Mouse (Mus musculus): ENCODE data around the gene Ppp1r15a. TPM values are rescaled to one million over a fixed set of nuclear protein-coding genes. Genes with fewer than 3 reads are reported as not detected.
A peak's percentile ranks its signal among the peaks of the same experiment; 100 is the strongest.
"Not testable (repeated sequence)": the region's sequence is repeated elsewhere in the genome, so short reads cannot be mapped to it uniquely, and the experiment has no call there.

Gene Ppp1r15a
- total RNA-seq, 2 experiments from 2014 or later, result 25.5 to 28.5 TPM

DNA sequence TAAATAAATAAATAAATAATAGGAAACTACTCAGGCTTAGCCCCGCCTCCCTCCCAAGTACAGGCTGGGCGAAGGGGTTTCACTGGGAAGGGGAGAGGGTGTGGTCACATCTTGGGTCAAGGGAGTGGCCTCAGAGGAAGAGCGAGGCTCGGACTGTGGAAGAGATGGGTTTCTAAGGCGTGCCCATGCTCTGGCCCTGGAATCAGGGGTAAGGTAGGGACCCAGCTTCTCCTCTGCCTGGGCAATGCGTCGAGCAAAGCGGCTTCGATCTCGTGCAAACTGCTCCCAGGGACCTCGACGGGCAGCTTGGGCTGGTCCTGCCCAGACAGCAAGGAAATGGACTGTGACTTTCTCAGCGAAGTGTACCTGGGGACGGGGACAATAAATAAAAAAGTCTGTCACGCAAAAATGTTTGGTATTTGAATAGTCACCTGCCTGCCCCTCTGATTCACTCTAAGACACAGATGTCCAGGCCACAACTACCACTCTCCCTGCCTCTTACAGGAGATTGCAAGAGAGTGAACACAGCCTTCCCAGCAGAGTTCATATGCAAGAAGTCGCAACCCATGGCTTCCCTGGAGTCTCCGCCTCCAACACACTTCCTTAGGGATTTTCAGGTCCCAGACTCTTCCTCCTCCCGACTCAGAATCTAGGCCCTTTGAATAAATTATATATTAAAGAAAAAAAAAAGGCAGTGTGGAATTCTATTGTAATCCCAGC, 3.0 kb downstream of the Ppp1r15a start:
- intact Hi-C loops (cut with DNase I), result loop anchor here (5.0 kb wide), 1 partner anchor 46 kb away; no protein-coding TSS in a partner anchor
- no peak for DNase-seq (ENCODE audit: extremely low spot score in 1 of 2, low spot score in 2 of 2)

DNA sequence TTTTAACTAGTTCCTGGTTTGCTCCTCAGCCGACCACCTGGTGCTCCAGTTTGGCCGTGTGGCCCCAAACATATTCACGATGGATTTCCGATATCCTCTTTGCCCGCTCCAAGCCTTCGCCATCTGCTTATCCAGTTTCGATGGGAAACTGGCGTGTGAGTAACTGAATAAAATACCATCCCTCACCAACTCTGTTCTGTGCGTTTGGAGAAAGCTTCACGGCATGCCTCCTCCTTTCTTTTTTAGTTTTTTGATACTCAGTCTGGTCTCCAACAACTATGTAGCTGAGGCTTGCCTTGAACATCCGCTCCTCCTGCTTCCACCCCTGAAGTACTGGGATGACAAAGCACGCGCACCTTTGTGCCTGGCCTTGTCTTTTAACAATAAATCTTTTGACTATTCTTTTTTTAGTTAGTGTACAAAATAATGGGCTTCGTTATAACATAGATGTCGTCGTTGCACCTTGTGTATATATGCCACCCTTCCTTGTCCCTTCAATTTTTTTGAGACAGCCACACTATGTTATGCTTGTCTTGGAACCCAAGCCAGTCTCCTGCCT, 3.8 kb downstream of the Ppp1r15a start:
- intact Hi-C loops (cut with DNase I), result loop anchor here (5.0 kb wide), 1 partner anchor 45 kb away; no protein-coding TSS in a partner anchor
- no peak for DNase-seq (ENCODE audit: extremely low spot score in 1 of 2, low spot score in 2 of 2)

DNA sequence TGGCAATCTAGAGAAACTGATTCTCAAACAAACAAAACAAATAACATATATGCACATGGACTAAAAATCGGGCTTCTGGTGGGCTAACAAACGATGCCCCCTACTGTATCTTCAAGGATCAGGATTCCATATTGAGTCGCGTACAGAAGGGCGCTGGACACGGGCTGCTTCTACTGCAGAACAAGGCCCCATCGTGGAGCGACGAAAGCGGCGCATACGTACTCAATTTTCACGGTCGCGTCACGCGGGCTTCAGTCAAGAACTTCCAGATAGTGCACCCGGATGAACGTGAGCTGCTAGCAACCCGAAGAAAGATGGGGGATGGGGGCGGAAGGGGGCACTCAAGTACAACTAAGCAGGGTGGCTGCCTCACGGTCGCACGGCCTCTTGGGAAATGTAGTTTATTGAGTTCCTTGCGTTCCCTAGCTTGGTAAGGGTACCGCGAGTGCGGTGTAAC, 4.3 kb downstream of the Ppp1r15a start:
- intact Hi-C loops (cut with DNase I), result loop anchor here (5.0 kb wide), 1 partner anchor 44 kb away; no protein-coding TSS in a partner anchor
- DNase-seq (ENCODE audit: extremely low spot score in 1 of 2, low spot score in 2 of 2), result peak; percentile 90 to 94

GRCm38 (mm10) chr7:45520605-45521004, 5.5 kb downstream of the Ppp1r15a start:
- DNase-seq (ENCODE audit: extremely low spot score in 1 of 2, low spot score in 2 of 2), result no peak
- intact Hi-C loops (cut with DNase I), result loop anchor here (5.0 kb wide), 1 partner anchor 43 kb away; no protein-coding TSS in a partner anchor

DNA sequence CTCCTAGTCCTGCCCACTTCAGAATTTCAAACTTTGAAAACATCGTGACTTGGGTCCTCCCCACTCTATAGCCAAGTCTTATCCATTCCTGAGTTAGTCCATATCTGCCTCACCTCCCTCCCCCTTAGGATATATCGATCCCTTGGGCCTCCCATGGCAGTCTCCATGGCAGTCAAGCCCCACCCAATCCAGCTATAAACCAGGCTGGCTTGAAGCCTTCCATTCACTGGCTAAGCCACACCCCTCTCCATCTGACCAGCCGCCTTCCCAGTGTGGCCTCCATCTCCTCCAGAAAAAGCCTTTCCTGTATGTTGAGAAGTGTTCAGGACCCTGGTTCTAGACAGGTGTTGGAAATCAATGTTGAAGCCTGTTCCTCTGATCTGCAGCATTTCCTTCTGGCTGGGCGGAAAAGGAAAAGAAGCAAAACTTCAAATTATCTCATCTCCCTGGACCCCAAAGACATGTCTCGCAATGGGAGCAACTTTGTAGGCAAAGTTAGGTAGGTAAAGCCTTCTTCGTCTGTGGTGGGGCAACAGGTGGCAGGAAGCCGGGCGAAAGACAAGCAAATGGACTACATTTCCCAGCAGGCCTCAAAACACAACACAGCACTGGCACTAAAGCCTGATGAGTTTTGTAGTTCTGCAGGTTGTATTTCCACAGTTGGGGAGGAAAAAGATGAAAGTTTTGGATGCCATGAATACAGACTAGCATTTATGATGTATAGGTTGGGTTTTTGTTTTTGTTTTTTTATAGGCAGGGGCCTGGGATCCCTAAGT, 6.5 kb downstream of the Ppp1r15a start:
- intact Hi-C loops (cut with DNase I), result loop anchor here (5.0 kb wide), 1 partner anchor 42 kb away; no protein-coding TSS in a partner anchor
- no peak for DNase-seq (ENCODE audit: extremely low spot score in 1 of 2, low spot score in 2 of 2)

DNA sequence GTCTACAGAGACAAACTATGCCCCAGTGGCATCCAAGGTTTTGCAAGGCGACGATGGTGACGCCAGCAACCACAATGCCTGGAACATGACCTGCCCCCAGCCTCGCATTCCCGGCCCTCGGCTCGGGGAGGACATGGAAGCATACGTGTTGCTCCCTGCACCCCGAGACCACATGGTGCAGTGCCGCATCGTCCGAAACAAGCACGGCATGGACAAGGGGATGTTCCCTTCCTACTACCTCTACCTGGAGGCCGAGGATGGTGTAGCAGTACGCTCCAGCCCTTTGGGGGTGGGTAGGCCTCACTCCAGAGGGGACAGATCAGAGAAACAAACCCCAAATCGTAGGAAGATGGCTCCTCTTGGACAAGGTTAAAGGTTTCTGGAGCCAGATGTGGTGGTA, 7.5 kb downstream of the Ppp1r15a start:
- DNase-seq (ENCODE audit: extremely low spot score in 1 of 2, low spot score in 2 of 2), result no peak
- intact Hi-C loops (cut with DNase I), result no loop called here

- DNase-seq (ENCODE audit: extremely low spot score in 1 of 2, low spot score in 2 of 2); intact Hi-C loops (cut with DNase I): not testable (repeated sequence)
Measured at GRCm38 (mm10) chr7:45516846-45517245, 9.2 kb downstream of the Ppp1r15a start.

DNA sequence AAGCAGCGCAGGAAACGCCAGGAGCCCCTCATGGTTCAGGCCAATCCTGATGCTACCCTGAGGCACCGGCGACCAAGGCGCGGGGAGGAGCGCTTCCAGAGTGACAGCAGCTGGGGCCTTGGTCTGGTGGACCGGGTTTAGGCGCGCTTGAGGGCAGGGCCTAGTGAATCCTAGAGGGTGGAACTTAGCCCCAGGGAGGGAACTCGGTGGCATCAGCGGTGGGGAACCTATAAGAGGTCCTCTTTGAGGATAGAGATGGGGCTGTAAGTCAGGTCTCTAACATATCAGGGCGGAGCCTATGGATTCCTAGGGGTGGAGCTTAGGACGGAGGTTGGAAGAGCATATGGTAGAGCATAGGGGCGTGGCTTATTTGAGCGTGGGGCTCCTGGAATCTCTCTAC, 10.6 kb downstream of the Ppp1r15a start:
- no peak for DNase-seq (ENCODE audit: extremely low spot score in 1 of 2, low spot score in 2 of 2)
- intact Hi-C loops (cut with DNase I), result no loop called here

GRCm38 (mm10) chr7:45514411-45514810, 11.7 kb downstream of the Ppp1r15a start:
- intact Hi-C loops (cut with DNase I), result no loop called here
- DNase-seq (ENCODE audit: extremely low spot score in 1 of 2, low spot score in 2 of 2), result no peak

DNA sequence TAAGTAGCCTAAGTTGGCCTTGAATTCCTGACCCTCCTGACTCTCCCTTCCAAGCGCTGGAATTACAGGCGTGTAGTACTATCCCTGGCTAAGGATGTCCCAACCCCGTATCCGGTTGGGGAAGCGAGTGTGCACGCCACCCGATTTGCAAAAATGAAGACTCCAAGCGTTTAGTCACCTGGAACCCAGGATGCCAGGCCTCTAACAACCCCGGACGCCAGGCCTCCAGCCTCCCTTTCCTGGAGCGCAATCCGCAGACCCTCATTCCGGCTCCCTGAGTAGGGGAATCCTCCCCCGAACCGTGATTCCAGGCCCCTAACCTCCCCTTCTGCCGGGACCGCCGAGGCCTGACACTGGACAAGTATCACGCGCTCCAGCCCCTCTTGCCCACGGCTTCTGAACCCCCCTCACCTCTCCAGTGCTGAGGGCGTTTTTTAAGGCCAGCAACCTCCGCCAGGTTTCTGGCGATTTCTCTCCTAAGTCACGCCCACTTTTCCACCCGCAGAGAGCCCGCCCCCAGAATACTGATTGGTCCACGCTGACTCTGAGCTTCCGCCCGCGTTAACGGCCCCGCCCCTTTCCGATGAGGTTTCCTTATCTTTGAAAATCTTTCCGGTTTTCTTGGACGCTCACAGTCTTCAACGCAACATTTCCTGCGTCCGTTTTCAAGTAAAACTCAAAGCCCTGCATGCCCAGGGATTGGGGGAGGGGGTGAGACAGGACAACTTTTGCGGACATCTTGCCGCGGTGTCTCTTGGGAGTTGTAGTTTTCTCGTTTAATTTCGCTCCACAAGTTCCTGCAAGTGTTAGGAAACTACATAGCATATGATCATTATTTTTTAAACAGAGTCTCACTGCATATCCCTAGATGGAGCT, 15.9 kb downstream of the Ppp1r15a start, which contains the start of gene Nucb1:
TSS of gene Nucb1 (minus strand) at position 495 of the 876 bp plus-strand sequence.
- intact Hi-C loops (cut with DNase I), result no loop called here
- peak; percentile 85 to 95 for DNase-seq (ENCODE audit: extremely low spot score in 1 of 2, low spot score in 2 of 2)

- intact Hi-C loops (cut with DNase I), result no loop called here
Measured at GRCm38 (mm10) chr7:45509181-45509882, 16.7 kb downstream of the Ppp1r15a start.

GRCm38 (mm10) chr7:45508561-45508960, 17.5 kb downstream of the Ppp1r15a start:
- intact Hi-C loops (cut with DNase I), result no loop called here

More at GRCm38 (mm10) chr7:45509181-45509882, 16.7 kb downstream of the Ppp1r15a start:
- DNase-seq (ENCODE audit: extremely low spot score in 1 of 2, low spot score in 2 of 2), result no peak

DNA sequence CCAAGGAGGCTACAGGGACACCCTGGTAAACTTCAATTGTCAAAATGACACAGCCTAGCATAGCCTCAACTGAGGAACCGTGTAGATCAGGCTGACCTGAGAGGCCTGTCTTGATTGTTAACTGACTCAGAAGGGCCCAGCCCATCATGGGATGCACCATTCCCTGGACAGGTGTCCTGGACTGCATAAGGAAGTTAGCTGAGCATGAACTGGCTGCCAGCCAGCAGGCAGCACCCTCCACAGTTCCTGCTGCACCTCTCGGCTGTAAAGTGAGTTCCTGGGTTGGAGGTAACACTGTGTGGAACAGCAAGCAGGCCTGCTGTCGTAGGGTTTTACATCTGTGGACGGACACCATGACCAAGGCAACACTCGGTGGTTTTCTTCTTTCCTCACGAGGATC, 18.5 kb downstream of the Ppp1r15a start:
- intact Hi-C loops (cut with DNase I), result no loop called here
- no peak for DNase-seq (ENCODE audit: extremely low spot score in 1 of 2, low spot score in 2 of 2)

More at GRCm38 (mm10) chr7:45508561-45508960, 17.5 kb downstream of the Ppp1r15a start:
- DNase-seq (ENCODE audit: extremely low spot score in 1 of 2, low spot score in 2 of 2), result no peak

GRCm38 (mm10) chr7:45498427-45498826, 27.6 kb downstream of the Ppp1r15a start:
- DNase-seq (ENCODE audit: extremely low spot score in 1 of 2, low spot score in 2 of 2), result no peak
- intact Hi-C loops (cut with DNase I), result no loop called here

- no peak for DNase-seq (ENCODE audit: extremely low spot score in 1 of 2, low spot score in 2 of 2)
- intact Hi-C loops (cut with DNase I), result no loop called here
Measured at GRCm38 (mm10) chr7:45494548-45494947, 31.5 kb downstream of the Ppp1r15a start.

- DNase-seq (ENCODE audit: extremely low spot score in 1 of 2, low spot score in 2 of 2), result peak in 1 of 2 experiments; percentile 15
- intact Hi-C loops (cut with DNase I), result no loop called here
Measured at GRCm38 (mm10) chr7:45492951-45493350, 33.1 kb downstream of the Ppp1r15a start.

- DNase-seq (ENCODE audit: extremely low spot score in 1 of 2, low spot score in 2 of 2), result no peak
- intact Hi-C loops (cut with DNase I), result no loop called here
Measured at GRCm38 (mm10) chr7:45492225-45492844, 33.7 kb downstream of the Ppp1r15a start.

Data from left cerebral cortex, postnatal 10 days (tissue).